Mouse (Mus musculus) midbrain, embryonic 14.5 days (tissue): ENCODE data around the gene Ripply3. TPM values are rescaled to one million over a fixed set of nuclear protein-coding genes. Genes with fewer than 3 reads are reported as not detected.
A peak's percentile ranks its signal among the peaks of the same experiment; 100 is the strongest.

Experiments
- ATAC-seq: fragments of 200-750 bp; cut with Nextera tagmentation; 2 replicates; pipeline ENCODE4 v1.8.0; 2017; ENCODE audit warnings: moderate number of reproducible peaks, moderate library complexity; ENCODE audit not compliant: low FRiP score, low TSS enrichment
- DNase-seq: peaks from one replicate; pipeline ENCODE4 v3.0.0-alpha.2; 2015
- H3K27ac ChIP-seq: fragments of 300-500 bp; sonication (generic); replicated peaks from 2 replicates; pipeline ENCODE4 v1.5.1; 2014; ENCODE audit warnings: mild to moderate bottlenecking, low read depth, low read length, moderate library complexity
- H3K27me3 ChIP-seq: fragments of 300-500 bp; sonication (generic); 2 replicates; pipeline ENCODE4 v1.6.1; 2014; ENCODE audit warnings: low read length, control low read depth, mixed read lengths; ENCODE audit not compliant: control insufficient read depth, insufficient read depth
- H3K36me3 ChIP-seq: fragments of 300-500 bp; sonication (generic); 2 replicates; pipeline ENCODE4 v1.6.1; 2014; ENCODE audit warnings: low read length, control low read depth; ENCODE audit not compliant: control insufficient read depth, insufficient read depth
- H3K4me1 ChIP-seq: fragments of 300-500 bp; sonication (generic); 2 replicates; pipeline ENCODE4 v1.6.1; 2014; ENCODE audit warnings: mild to moderate bottlenecking, antibody characterized with exemption, low read length, control low read depth; ENCODE audit not compliant: control insufficient read depth, insufficient read depth
- H3K4me2 ChIP-seq: fragments of 300-500 bp; sonication (generic); 2 replicates; pipeline ENCODE4 v1.6.1; 2014; ENCODE audit warnings: mild to moderate bottlenecking, low read length, moderate library complexity
- H3K4me3 ChIP-seq: fragments of 300-500 bp; sonication (generic); replicated peaks from 2 replicates; pipeline ENCODE4 v1.5.1; 2014; ENCODE audit warnings: low read depth, low read length
- H3K9ac ChIP-seq: fragments of 300-500 bp; sonication (generic); replicated peaks from 2 replicates; pipeline ENCODE4 v1.6.1; 2014; ENCODE audit warnings: mild to moderate bottlenecking, low read length, moderate library complexity
- H3K9me3 ChIP-seq: fragments of 300-500 bp; sonication (generic); 2 replicates; pipeline ENCODE4 v1.6.1; 2016; ENCODE audit warnings: low read length, control low read depth, mixed read lengths; ENCODE audit not compliant: control insufficient read depth
- WGBS: fragments of 180-500 bp; shearing (Covaris S2); extraction: QIAGEN DNeasy Blood & Tissue Kit; methylation state at CpG from one replicate; pipeline ENCODE4 v1.1.7; 2014; 5-methylcytosine and 5-hydroxymethylcytosine counted together
- polyA plus RNA-seq: library from polyadenylated mRNA; unstranded; fragments of >200 nt; fragmentation: Nextera tagmentation; extraction: Ambion mirVana; gene quantifications from 2 replicates; pipeline ENCODE4 v1.2.1, GENCODE M21; 2014

The Ripply3 gene
- polyA plus RNA-seq = 0.70 and 1.2 TPM in 2 replicates

DNA sequence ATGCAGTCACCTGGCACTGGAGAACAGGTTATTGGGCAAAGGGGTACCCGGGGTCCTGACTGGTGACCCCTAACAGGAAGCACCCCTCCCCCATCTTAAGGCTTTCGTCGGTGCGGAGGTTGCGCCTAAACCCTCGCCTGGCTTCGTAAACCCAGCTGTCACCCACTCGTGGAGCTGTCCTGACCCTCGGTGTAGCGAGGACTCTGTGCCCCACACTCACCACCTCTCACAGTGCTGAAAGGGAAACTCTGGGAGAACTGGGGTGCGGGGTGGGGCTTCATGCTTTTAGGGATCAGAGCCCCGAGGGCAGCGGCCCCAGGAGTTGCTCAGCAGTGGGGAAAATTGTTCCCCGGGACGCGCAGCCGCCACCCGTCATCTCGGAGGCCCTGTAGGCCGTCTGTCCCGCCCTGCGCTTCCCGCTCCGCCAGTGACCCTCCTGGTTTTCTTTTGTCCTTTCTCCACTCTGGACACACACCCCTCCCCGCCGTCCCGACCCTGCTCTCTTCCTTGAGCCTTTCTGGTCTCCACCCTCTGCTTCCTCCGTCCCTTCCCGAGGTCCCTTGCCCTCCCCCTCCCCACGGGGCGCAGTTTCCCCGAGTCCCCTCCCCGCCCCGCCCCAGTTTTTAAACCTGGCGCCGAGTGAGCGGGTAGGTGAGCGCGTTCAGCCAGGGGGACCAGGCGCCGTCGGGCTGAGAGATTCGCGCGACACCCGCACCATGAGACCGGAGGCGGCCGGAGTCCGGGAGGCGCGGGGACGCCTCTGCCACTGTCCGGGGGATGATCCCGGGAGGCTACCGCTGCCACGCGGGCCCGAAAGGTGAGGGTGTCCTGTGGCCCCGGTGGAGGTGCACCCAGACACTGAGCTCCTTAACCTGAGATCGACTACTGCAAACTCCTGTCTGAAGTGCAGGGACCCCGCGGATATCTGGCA lies at the start of gene Ripply3:
Ripply3 (plus strand) TSS at position 640 of the 931 bp plus-strand sequence.
- Histone ChIP-seq H3K27ac (no peak within 1 kb of the TSS), H3K4me1 (peaks cover 20% of the 10 kb centered on the region), H3K4me2 (peak within 1 kb of the TSS; percentile 63), H3K9ac (peak within 1 kb of the TSS; percentile 34; the same call in 1 of the 2 replicates), H3K27me3 (peaks cover 13% of the 10 kb centered on the region), H3K9me3 (no peaks in the 10 kb centered on the region), H3K36me3 (no peaks in the 10 kb centered on the region), H3K4me3 (peak within 1 kb of the TSS; percentile 35)
- ATAC-seq = no peak; the same call in 1 of the 2 replicates
- DNase-seq = peak; percentile 39
- under 1% methylated on average over 63 of the region's 63 CpGs for WGBS

DNA sequence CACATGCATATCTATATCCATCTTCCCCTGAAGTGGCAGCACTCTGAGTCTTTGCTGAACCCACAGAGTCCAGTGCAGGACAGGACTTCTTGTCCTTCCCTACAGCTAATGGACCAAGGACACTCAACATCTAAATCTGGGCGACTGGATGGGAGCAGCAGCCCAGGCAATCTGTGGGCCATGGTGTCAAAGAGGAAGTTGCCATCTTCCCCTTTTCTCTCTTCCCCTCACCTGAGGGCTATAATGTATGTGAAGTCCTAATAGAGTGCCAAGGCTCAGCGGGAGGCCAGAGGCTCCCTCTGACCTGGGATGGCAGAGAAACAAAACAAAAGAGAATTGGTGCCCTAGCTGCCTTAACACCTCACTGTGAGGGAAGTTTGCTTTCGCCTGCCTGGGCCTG lies 44.2 kb upstream of the Ripply3 start:
- H3K36me3 ChIP-seq = peaks cover 5% of the 10 kb centered on the region; the same call in 1 of the 2 replicates
- H3K4me3 ChIP-seq = no peak overlapping the region
- 93% methylated on average over 3 of the region's 3 CpGs for WGBS
- no peaks in the 10 kb centered on the region for H3K9me3 ChIP-seq
- no peaks in the 10 kb centered on the region for H3K27me3 ChIP-seq
- DNase-seq (no peak), ATAC-seq (no peak)
- no peak overlapping the region for H3K27ac ChIP-seq
- 0 out of 2 replicates have a peak, but pooled peaks cover 1% of the 10 kb centered on the region for H3K4me1 ChIP-seq
- no peak overlapping the region for H3K4me2 ChIP-seq
- H3K9ac ChIP-seq = no peak overlapping the region

DNA sequence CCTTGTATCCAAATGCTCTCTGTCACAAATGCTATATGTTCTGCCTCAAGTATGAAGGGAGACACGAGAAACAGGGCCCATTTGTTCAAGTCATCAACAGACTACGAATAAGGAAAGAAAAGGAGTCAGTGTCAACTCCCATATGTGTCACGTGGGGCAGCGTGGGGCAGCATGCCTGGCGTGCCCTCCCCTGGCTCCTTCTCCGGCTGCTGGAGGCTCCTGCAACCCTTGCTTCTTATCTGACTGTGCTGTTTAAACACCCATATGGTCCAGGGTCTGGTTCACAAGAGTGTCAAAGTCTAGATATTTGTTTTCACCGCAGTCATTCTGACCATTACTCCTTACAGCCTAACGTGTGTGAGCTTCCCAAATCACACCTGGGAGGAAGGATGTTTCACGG lies 40.4 kb upstream of the Ripply3 start:
- H3K4me3 ChIP-seq = no peak overlapping the region
- H3K4me2 ChIP-seq = no peak overlapping the region
- WGBS = 90% methylated on average over 9 of the region's 9 CpGs
- H3K27ac ChIP-seq = no peak overlapping the region
- ATAC-seq (no peak), DNase-seq (no peak)
- no peaks in the 10 kb centered on the region for H3K27me3 ChIP-seq
- no peaks in the 10 kb centered on the region for H3K9me3 ChIP-seq
- no peaks in the 10 kb centered on the region for H3K36me3 ChIP-seq
- H3K4me1 ChIP-seq = 0 out of 2 replicates have a peak, but pooled peaks cover 5% of the 10 kb centered on the region
- H3K9ac ChIP-seq = no peak overlapping the region

DNA sequence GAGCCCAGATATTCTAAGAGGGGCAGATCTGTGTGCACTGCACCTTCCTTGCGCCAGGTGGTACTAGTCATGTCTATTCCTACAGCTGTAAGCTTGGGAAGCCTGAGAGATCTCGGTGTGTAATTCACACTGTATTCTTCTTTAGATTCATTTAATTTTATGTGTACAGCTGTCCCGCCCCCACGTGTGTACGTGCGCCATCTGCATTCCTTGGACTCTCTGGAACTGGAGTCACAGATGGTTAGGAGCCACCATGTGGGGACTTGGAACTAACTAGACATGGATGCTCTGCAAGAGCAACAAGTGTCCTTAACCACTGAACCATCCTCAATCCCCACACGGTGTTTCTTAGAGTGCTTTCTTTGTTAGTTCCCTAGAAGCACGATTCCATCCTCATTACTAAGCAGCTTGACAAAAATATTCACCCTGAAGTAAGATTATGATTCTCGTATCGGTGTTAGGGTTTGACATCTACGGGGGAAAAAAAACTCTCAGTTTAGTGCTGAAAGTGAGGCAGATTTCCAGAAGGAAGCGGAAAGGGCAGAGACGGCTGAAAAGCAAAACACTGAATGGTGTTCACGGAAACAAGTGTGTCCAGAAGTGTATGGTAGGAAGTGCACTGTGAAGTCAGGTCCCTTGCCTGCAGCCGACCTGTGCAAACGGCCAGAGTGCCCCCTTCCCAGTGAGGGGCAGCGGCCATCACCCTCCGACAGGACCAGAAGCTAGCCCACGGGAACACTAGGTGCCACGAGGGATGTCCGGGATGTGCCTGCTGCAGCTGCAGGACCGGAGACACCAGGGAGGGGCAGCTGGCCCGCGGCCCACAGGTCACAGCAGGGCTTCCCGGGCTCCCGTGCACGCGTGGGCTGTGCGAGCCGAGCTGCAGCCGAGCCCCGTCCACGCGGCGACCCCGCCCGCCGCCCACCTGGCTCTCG lies 38.8 kb upstream of the Ripply3 start:
- 13% methylated on average over 39 of the region's 39 CpGs for WGBS

DNA sequence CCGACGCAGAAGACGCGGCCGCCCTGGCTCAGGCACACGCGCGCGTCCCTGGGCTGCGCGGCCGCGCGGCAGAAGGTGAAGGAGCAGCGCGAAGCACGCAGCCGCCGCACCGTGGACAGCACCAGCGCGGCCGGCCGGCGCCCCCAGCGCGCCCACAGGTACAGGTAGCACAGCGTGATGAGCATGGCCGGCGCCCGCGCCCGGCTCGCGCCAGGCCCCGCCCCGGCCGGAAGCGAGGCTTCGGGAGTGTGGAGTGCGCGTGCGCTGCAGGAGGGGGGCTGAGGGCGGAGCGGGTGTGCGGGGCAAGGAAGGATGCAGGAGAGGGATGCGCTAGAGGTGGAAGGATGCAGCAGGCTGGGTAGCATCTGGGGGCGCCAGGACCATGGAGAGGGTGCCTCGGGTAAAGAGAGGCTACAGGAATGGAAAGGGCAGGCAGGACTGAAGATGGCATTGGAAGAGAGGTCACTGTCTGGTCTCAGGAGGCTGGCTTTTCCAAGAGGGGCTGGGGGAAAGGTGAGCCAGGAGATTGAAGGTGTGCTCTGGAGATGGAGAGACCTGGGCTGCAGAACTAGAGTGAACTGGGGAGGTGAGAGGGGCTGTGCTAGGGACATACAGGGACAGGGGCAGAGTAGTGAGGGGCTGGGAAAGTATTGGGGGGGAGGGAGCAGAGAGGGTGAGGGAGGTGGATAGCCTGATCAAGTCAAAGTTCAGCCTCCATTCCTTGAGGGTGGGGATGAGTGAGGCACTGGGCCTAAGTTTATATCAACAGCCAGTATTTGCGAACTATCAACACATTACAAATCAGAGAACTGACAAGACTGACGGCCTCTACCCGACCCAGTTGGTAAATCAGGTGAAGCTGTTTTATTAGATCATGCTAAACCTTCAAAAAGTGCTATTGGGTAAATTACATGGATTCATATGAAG lies 37.9 kb upstream of the Ripply3 start:
- WGBS = 7% methylated on average over 51 of the region's 52 CpGs
- H3K27ac ChIP-seq = peak overlapping the region; percentile 58
- H3K4me2 ChIP-seq = peak overlapping the region; percentile 99
- H3K27me3 ChIP-seq = no peaks in the 10 kb centered on the region
- no peaks in the 10 kb centered on the region for H3K36me3 ChIP-seq
- H3K9me3 ChIP-seq = no peaks in the 10 kb centered on the region
- ATAC-seq (peak; percentile 96), DNase-seq (peak; percentile 95)
- H3K4me1 ChIP-seq = 0 out of 2 replicates have a peak, but pooled peaks cover 5% of the 10 kb centered on the region
- H3K9ac ChIP-seq = peak overlapping the region; percentile 83
- peak overlapping the region; percentile 81 for H3K4me3 ChIP-seq

More for the DNA sequence above, 38.8 kb upstream of the Ripply3 start:
- H3K9me3 ChIP-seq = no peaks in the 10 kb centered on the region
- H3K36me3 ChIP-seq = no peaks in the 10 kb centered on the region
- H3K4me2 ChIP-seq = peak overlapping the region; percentile 99
- no peaks in the 10 kb centered on the region for H3K27me3 ChIP-seq
- H3K9ac ChIP-seq = peak overlapping the region; percentile 83
- 0 out of 2 replicates have a peak, but pooled peaks cover 5% of the 10 kb centered on the region for H3K4me1 ChIP-seq
- DNase-seq (peak; percentile 41), ATAC-seq (no peak; the same call in 1 of the 2 replicates)
- H3K27ac ChIP-seq = peak overlapping the region; percentile 58
- peak overlapping the region; percentile 81 for H3K4me3 ChIP-seq

DNA sequence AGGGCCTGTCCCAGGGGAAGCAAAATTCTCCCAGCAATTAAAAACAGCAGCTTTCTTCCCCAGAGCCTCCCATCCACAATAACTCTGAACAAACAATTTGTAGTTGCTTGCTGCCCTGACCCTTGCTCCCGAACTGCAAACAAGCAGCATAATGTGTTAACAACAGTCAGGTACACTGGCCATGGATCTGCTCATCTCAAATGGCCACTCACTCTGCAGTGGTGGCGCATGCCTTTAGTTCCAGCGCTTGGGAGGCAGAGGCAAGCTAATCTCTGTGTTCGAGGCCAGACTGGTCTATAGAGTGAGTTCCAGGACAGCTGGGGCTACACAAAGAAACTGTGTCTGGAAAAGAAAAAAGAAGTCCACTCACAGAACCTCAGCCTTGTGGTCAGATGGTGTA lies 37.1 kb upstream of the Ripply3 start:
- H3K9me3 ChIP-seq = no peaks in the 10 kb centered on the region
- WGBS = 89% methylated on average over 4 of the region's 4 CpGs
- DNase-seq (no peak), ATAC-seq (no peak)
- no peaks in the 10 kb centered on the region for H3K27me3 ChIP-seq
- H3K9ac ChIP-seq = no peak overlapping the region
- H3K4me3 ChIP-seq = no peak overlapping the region
- H3K36me3 ChIP-seq = no peaks in the 10 kb centered on the region
- 0 out of 2 replicates have a peak, but pooled peaks cover 5% of the 10 kb centered on the region for H3K4me1 ChIP-seq
- no peak overlapping the region for H3K4me2 ChIP-seq
- no peak overlapping the region for H3K27ac ChIP-seq

DNA sequence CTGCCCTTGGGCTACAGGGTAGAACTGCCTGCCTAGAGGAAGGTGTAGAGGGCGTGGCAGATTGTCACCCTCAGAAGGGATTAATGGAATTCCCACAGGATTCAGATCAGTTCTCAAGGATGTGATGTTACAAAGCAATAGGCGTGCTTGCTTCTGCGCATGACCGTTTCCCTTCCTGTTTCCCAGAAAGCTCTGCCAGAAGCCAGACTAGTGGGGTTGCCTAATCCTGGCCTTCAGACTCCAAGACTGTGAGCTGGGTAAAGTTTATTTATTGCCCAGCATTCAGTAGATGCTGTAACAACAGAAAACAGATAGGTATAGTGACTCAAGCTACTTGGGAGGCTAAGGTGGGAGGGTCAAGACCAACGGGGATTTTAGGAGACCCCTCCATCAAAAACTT lies 30.1 kb upstream of the Ripply3 start:
- no peak overlapping the region for H3K27ac ChIP-seq
- no peaks in the 10 kb centered on the region for H3K36me3 ChIP-seq
- H3K27me3 ChIP-seq = no peaks in the 10 kb centered on the region
- ATAC-seq = no peak
- H3K4me3 ChIP-seq = no peak overlapping the region
- 92% methylated on average over 5 of the region's 5 CpGs for WGBS
- no peaks in the 10 kb centered on the region for H3K9me3 ChIP-seq
- H3K4me2 ChIP-seq = no peak overlapping the region
- no peak for DNase-seq
- no peak overlapping the region for H3K9ac ChIP-seq
- H3K4me1 ChIP-seq = peaks cover 12% of the 10 kb centered on the region
